Mouse (Mus musculus) heart, postnatal 4 days (tissue): ENCODE results near the gene Ntrk3. TPM values are rescaled to one million over a fixed set of nuclear protein-coding genes. Genes with fewer than 3 reads are reported as not detected.

Experiments used
- DNase-seq: peaks from one replicate; pipeline ENCODE4 v3.0.0; 2021
- total RNA-seq, 2 experiments: library from RNA; stranded (reverse); gene quantifications; 2 replicates each; pipeline ENCODE4 v1.2.3; 2021

The Ntrk3 gene
- total RNA-seq, 2 experiments from 2014 or later = 4.0 to 5.1 TPM

DNA sequence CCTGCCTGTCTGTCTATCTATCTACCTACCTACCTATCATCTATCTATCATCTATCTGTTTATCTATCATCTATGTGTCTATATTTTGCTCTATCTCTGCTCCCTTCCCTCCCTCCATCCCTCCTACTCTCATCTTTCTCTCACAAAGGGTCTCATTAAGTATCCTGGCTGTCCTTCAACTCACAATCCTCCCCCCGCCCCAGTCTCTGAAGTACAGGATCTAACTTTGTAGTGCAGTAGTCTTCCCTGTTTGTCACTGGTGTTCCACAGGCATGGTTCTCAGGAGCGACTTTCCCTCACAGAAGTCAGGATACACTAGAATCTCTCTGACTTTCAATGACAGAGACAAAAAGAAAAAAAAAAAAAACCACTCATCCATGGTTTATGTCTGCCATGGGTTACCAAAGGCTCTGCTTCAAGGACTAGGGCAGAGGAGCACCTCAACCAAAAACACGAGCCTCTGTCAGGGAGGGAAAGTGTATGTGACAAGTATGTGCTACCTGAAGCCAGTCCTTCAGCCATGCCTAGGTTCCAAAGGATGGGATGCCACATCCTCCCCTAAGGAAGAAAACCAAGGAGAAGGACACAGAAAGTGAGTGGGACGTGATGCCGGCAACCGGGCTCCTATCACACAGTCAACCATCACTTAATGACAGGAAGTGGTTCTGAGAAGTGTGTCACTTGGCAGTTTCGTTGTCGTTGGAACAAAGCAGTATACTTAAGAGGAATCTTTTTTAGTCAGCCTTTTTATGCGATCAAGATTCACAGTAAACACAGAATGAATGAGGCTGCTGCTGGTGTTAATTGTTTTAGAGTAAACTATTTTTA is 16.6 kb downstream of the Ntrk3 start:
- DNase-seq = no peak

DNA sequence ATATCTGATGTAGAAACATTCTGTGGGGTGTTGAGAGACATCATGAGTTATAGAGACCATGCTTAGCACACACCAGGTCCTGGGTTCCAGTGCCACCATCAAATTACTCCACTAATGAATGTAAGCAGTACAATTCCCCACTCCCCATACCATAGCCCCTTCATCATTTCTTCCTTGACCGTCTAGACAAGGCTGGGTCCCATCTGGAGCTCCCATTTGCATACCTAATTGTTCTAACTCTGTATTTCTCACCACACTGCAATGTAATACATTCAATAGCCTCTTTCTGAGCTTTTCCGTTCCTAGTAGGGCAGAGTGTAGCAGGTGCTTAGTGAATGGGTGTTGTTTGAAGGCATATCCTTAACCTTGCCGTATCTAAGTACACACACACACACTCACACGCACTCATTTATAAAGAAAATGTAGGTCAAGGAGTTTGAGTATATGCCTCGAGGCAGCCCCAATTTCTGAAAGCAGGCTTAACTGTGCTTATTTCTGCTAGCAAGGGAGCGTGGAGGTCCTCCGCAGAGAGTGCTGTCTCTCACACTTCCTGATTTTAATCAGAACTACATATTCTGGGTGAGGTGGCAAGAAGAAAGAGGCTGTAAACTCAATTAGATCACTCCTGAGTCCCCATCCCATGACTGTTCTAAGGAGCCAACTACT is 17.9 kb downstream of the Ntrk3 start:
- DNase-seq = no peak

DNA sequence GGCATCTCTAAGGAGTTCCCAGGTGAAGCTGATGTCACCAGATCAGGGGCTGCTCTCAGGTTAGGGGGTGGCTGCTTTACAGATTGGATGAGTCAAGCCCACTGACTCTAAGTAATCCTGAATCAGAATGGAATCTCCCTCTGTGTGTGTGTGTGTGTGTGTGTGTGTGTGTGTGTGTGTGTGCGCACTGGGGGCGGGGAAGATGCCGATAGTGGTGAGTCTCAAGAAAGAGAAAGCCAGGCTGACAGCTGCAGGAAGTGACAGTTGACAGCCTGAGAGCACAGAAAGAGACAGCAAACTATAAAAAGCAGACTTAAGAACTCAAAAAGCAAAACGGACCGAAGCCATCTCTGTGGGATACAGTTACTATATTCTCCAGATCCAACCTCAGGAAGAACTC is 18.7 kb downstream of the Ntrk3 start:
- DNase-seq = no peak

DNA sequence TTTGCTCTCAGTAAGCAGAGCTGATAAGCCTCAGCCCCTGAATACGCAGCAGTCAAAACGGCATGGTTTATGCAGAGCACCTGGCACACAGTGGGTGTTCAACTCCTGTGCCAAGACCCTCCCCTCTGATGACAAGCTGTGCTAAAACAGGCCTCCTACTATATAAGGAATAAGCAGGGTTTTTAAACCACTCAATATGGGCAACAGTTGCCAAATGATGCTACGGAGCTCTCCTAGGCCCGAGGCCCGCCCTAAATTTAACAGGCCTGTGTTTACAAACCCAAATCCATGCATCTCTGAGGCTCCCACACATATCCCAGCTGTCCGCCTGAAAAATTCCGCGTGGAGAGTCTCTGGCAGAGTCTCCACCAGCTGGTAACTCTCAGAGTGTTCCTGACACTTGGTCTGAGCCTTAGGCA is 19.6 kb downstream of the Ntrk3 start:
- peak; percentile 14 for DNase-seq

DNA sequence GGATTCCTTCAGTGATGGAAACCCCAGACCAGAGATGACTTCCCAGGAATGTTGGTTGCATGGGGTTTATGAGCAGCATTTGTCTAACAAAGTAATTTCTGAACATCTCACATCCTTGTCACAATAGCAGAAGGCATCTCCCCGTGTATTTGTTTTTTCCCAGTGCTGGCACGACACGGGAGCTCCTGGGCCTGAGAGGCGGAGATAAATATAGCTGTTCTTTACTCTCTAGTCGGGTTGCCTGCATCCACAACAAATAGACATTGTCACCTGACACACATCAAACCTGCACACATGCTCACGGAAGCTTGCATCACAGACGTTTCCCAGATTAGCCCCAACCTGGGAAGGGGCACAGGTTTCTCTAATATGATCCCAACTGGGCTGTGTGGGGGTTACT is 30.1 kb downstream of the Ntrk3 start:
- no peak for DNase-seq

DNA sequence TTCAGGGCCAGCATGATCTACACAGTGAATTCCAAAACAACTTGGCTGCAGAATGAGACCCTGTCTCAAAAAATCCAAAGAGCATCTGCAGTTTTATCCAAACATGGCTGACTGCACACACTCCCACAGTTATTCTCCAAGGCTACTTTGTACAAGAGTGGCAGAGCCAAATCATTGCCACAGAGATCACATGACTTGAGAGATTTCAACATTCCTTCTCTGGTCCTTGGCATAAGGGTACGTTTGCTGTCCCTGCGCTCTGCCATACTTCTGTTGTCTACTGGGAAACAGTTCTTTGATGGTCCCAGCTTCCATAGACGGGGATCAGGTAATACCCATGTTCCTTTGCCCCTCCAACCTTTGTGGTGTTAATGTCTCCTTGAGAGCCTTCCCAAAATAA is 30.7 kb downstream of the Ntrk3 start:
- no peak for DNase-seq

DNA sequence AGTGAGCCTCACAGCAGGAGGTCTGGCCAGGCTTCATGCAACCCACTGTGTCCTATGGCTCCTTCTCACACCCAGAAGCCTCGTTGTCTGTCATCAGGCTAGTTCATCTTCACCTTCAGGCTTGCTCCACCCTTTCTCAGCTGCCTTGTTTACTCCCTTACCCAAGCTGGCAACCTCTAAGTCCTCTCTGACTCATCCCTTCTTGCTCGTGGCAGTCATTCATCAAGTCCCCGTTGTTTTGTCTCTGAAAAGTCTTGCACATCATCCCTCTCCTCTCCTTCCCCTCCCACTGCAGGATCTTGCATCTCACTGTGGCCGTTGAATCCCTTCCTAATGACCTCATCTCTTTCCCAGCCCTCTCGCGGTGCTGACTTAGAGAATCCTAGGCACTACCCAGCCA is 35.1 kb downstream of the Ntrk3 start:
- DNase-seq = no peak

DNA sequence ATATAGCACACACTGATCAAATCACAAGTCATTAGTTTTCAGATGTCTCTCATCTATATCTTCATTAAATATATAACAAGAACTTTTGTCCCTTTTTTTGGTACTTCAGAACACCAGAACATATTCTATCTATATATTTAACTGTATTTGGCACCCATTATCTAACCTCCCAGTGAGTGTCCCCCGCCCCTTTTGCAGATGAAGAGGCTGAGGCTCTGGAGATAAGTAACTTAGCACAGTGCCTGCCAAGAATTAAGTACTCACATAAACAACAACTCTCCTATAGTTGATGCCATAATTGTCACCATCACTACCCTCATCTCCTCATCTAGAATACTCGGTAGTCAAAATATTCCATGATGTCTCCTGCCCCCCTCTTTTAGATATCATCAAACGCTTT is 42.6 kb downstream of the Ntrk3 start:
- no peak for DNase-seq

DNA sequence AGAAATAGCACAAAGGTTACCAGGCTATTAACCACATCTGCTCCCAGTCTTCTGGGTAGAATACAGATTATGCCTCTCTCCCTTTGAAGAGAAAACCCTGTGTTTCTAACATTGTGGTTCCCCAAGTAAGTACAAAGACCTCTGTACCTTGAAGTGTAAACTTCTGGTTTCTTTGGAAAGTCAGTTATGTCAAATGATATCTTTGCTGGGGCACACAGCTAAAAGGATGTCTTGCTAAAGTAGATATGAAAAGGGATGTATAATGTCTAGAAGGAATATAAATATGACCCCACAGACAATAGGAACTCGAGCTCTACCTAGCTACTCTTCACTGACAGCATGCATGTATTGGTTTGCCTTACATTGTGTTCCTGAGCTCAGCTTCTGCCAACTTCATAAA is 44.7 kb downstream of the Ntrk3 start:
- DNase-seq = no peak

DNA sequence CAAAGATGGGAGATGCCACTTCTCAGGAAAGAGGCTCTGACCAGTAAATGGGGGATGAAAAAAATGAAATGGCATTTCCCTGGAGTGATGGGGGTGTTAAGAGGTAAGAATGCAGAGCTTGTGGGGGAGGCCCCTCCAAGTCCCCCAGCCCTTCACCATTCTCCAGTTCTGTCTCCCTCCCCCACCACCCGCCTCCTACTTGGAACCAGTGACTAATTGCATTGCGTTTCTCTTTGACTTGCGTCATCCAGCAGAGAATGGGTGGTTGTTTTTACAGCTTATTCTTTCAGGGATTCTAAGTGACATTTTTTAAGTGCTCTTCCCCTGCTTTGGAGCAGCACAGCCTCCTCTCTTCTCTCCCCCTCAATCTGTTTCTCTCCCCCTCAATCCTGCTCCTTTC is 46.9 kb downstream of the Ntrk3 start:
- DNase-seq = no peak

DNA sequence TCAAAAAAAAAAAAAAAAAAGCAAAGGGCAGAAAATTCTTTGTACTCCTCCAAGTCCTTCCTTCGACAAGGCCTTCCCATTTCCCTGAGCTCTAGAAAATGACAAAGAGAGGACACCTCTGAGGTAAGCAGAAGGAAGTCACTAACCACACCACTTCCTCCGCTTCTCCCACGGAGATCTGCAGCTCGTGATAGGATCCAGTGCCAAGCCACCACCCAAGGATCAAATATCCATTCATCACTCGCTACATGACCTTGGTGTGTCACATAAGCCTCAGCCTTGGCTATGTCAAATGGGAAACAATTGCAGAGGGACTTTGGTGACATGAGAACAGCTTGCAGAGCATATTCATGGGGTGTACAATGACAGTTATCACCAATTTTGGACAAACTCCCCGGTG is 52.9 kb downstream of the Ntrk3 start:
- no peak for DNase-seq

DNA sequence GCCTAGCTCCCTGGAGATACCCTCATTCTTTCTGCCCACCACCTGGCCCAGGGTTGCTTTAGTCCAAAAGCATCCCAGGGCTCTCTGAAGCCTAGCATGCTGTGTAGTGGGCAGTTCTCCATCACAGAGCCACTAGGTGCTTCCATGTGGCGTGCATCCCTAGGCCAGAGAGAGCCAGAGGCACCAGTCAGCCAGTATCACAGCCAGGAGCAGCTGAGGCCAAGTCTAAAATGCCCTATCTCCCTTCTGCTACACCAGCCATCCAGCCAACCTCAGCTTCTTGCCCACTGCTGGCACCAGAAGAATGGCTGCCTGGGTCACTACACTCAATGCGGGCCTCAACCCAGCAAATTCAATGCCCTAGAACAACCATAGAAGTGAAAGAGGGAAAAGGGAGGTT is 56.9 kb downstream of the Ntrk3 start:
- DNase-seq = no peak

DNA sequence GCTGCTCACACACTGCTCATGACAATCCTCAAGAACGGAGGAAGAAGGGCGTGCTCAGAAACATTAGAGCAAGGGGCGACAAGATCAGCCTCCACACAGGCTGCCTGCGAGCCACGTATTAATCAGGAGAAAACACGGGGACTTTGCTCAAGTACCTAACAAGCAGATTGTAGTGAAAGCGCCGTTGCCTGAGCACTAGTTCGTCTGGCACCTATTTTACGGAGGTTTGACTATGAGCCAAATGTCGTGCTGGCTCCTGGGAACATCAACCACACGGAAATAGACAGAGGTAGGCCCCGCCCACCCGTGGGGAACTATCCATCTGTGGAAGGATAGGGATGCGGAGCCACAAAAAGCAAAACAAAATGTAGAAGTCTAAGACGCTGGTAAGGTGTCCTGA is 68.4 kb downstream of the Ntrk3 start:
- no peak for DNase-seq

DNA sequence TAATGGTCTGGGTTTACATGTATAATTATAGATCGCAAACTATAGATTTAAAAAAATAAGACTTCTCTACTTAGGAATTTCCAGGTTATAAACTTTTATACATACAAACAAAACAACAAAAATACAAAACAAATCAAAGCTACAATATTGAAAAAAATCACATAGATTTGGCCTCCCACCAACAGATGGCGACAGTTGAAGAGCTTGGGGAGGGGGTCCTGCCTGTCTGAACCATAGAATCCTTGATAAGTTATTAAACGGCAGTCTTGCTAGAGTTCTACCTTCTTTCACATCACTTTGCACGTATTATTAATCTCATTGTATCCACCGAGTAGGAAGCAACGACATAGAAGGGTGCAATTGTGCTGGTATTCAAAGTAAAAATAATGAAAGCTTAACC is 68.9 kb downstream of the Ntrk3 start:
- DNase-seq = no peak

DNA sequence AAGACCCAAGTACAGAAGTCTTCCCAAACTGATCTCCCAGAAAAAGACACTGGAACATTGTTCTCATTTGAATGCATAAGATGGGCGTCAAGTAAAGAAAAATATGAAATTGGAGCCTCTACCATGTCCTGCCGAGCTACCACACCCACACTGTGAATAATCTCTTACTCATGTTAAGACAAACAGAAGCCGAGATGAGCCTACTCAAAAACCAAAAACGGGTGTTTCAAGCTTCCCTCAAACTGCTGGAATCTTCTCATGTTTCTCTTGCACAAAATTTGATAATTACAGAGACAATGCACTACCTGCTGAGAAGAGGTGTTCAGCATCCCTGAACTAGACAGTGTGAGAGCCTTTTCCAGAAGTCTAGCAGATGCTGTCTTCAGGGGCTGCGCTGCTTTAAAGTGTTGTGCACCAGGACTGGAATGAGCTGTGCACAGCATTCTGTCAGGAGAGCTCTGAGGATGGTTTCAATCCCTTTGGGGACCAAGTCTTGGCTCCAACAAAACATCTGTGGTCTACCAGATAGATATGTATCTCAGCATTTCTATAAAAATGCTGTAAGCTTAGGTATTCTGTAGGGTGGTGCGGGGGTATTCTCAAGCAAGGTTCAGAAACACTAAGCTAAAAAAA is 69.7 kb downstream of the Ntrk3 start:
- DNase-seq = no peak

DNA sequence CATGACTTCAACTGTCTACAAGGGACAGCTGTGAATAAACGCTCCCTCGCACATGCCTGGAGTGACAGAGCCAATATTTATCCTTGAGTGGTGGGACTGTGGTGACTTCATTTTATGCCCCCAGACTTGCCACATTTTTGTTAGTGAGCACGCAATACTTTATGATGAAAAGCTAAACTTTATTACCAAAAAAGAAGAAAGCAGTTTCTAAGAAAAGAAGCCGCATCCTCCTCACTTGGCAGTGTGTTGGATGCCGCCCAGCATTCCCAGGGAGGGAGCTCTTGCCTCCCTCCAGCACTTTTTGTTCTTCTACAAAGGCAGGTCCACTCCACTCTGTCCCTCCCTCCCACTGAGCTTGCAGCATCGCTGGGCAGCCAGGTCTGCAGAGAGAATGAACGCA is 77.0 kb downstream of the Ntrk3 start:
- DNase-seq = no peak

DNA sequence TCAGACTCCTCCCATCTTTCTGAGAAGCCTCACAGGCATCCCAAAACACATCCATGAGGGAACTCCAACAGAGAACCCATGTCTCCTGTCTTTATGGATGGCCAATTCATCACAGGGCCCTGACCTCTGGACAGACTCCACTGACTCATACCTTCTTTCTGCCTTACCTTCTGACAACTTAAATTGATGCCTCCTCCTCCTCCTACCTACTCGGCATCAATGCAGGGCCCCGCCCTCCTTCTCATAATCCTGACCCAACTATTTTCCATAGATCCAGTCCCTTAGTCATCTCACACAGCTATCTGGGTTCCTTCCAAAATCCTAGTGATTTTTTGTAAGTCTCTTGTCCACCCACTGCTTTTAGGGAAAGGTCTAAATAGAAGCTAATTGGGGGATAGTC is 78.0 kb downstream of the Ntrk3 start:
- DNase-seq = no peak

DNA sequence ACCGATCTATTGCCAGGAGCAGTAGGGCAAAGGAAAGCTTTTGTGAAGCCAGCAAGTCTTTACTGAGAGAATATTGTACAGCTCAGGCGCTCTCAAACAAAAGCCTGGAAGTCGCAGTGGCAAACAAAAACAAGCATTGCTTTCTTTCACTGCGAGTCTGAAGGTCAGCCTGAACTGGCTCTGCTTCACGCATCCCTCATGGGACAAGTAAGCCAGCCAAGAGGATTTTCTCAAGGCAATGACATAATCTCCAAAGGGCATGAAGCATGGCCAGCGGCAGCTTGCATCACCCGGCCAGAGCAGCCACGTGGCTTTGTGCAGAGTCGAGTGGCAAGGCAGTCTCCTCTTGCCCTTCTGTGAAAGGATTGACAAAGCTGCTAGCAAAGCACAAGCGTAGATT is 79.8 kb downstream of the Ntrk3 start:
- DNase-seq = peak; percentile 47

DNA sequence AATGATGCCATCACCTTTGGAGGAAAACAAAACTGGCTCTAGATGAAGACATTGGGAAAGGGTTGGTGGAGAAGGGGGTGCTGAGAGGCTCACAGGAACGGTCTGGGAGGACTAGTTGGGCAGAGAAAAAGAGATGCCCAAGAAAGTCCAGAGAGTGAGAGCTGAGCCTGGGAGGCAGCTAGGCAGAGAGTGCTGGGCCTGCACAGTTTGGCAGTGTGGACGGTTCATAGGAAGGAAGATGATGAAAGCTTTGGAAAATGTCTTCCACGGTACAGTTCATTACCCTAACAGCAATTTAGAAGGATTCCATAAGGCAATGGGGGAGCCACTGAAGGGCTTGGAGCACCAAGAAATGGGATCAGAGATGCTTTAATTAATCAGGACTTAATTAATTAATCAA is 81.6 kb downstream of the Ntrk3 start:
- no peak for DNase-seq

DNA sequence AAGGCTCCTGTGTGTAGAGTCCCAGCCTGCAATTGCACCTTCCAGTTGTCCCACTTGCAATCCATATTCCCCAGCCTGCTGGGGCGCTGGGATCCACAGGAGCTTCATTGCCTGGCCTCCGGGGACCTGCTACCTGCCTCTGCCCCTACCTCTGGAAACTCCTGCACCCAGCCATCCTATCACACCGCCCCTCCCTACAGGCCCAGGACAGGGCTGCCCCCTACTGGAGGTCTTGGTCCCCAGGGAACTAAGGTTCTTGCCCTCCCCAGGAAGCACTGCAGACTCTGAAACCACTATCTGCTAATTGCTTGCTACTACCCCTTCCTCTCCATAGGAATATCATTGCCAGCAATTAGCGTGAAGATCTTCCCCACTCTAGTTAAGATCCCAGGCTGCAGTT is 84.1 kb downstream of the Ntrk3 start:
- DNase-seq = no peak

DNA sequence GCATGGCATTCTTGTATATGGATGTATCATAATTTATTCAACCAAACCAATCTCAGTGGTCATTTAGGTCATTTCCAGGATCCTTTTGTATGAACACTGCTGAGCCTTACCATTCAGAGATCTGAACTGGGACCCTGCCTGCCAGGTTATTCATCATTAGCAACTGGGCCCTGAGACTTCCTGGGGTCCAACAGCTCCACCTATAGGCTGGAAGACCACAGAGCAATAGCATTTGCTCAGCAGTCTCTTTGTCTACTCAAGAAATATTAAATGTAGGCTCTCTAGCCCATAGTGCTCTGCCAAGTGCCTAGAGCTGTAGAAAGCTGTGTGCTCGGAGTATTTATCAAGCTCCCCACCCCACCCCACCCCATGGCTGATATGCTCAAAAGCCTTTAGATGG is 85.5 kb downstream of the Ntrk3 start:
- DNase-seq = no peak

DNA sequence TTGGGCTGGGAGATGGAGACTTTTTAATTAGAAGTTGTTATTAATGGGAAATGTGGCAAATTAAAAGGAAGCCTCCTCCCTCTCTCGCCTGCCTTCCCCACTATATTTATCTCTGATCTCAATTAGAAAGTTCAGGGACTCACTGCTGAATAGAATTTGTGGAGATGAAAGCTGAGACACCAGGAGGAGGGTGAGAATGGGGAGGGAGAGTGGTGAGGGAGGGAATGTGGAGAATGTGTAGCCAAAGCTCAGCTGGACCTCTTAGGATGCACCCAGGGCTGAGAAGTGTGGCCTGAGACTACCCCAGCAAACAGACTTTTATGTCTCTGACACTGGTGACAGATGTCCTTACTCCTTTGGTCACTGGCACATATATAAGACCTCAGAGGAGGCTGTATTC is 86.3 kb downstream of the Ntrk3 start:
- DNase-seq = no peak

DNA sequence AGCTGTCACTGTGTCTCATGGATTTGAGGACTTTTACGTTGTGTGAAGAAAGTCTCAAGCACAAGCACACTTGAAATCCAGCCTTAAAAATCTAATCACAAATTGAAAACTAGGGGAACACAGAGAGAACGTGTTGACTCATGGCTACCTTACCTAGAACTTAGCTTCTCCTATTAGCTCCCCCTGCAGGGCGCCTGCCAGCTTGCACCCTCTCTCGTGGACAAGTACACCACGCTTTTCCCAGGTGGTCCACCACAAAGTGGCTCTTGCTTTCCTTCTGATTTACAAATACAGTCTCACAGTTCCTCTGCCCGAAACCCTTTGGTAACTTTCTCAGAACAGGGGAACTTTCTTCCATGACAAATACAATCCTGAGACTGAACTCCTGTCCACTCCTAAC is 94.1 kb downstream of the Ntrk3 start:
- no peak for DNase-seq

DNA sequence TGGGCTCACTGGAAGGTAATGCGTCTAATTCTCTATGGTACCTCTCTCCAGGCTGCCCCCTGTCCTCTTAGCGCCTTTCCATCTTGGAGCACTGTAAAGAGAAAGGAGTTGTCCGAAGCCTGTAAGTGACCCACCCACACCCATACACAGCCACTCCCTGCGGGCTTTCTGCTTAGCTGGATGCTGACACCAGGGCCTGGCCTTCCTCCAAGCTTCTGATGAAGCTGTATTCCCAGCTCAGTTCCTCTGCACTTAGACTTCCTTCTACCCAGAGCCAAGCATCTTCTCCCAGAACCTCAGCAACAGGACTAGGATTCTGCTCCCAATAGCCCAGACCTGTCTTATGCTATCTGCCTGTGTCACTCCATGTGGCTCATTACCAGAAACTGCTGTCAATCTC is 114.1 kb downstream of the Ntrk3 start:
- peak; percentile 20 for DNase-seq
